Mouse (Mus musculus): Measurements from ENCODE around the gene Tbpl1. TPM values are rescaled to one million over a fixed set of nuclear protein-coding genes. Genes with fewer than 3 reads are reported as not detected.

The Tbpl1 gene
- 17.4 and 20.8 TPM in 2 replicates for polyA plus RNA-seq (2015; fragmentation: Nextera tagmentation; extraction: Ambion mirVana)

DNA sequence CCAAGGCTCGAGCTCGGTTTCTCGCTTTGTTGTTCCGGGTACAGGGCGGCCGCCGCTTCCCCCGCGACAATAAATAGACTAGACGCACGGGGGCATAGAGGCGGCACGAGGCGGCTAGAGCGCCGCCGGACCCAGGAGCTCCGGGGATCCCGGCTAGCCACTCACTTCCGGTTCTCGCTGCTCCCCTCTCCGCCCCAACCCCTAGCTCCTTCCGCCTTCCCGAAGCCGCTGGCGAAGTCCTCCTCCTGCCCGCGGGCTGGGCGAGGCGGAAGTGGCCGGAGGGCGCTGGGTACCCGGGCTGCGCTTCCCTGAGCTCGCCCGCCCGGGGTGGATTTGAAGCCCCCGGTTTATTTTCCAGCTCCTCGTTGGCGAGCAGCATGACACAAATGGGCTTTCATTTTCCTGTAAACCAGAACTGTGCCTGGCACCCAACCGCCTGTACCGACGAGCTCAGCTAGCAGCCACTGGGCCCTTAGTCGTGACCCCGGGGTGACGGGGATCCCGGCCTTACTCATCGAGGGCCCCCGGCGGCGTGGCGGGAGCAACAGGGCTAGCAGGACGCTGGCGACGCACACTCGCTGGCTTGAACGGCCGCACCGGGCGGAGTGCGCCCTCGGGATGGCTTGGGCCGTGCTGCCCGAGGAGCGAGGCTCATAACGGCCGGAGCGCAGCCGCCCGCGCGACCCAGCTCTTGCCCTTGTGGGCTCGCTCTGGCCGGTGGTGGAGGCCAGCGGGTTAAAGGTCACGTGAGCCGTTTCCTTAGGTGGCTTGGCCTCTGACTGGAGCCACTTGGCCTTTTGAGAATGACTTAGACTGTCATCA is at the start of gene Tbpl1:
Gene Tbpl1, minus strand, starts transcription at position 667 of the 822 bp plus-strand sequence.
- H3K4me3 ChIP-seq (replicated peaks): peak within 1 kb of the TSS; percentile 95
- ATAC-seq (ENCODE audit: insufficient read depth): peak; percentile 98
- H3K4me1 ChIP-seq (replicated peaks): peaks cover 41% of the 10 kb centered on the region
- under 1% methylated on average over 77 of the region's 77 CpGs for WGBS (ENCODE audit: insufficient replicate concordance)
- peak within 1 kb of the TSS; percentile 91 for H3K4me2 ChIP-seq
- H3K9ac ChIP-seq: peak within 1 kb of the TSS; percentile 90
- no peaks in the 10 kb centered on the region for H3K27me3 ChIP-seq
- no peaks in the 10 kb centered on the region for H3K36me3 ChIP-seq (replicated peaks)
- peak within 1 kb of the TSS; percentile 90 for H3K27ac ChIP-seq (replicated peaks)
- no peaks in the 10 kb centered on the region for H3K9me3 ChIP-seq (replicated peaks)

GRCm38 (mm10) chr10:22781466-22781865 is 49.7 kb upstream of the Tbpl1 start:
- H3K27ac ChIP-seq (replicated peaks): no peak overlapping the region
- no peaks in the 10 kb centered on the region for H3K36me3 ChIP-seq (replicated peaks)
- H3K4me3 ChIP-seq (replicated peaks): no peak overlapping the region
- H3K4me1 ChIP-seq (replicated peaks): no peaks in the 10 kb centered on the region
- ATAC-seq (ENCODE audit: insufficient read depth): no peak
- no peak overlapping the region for H3K4me2 ChIP-seq
- no peaks in the 10 kb centered on the region for H3K27me3 ChIP-seq
- H3K9ac ChIP-seq: no peak overlapping the region
- 23% methylated on average over 4 of the region's 4 CpGs for WGBS (ENCODE audit: insufficient replicate concordance)
- H3K9me3 ChIP-seq (replicated peaks): no peaks in the 10 kb centered on the region

- no peak overlapping the region for H3K4me3 ChIP-seq (replicated peaks)
- no peak for ATAC-seq (ENCODE audit: insufficient read depth)
- WGBS (ENCODE audit: insufficient replicate concordance): 11% methylated on average over 5 of the region's 5 CpGs
Observed at GRCm38 (mm10) chr10:22777939-22778338, 46.2 kb upstream of the Tbpl1 start.

DNA sequence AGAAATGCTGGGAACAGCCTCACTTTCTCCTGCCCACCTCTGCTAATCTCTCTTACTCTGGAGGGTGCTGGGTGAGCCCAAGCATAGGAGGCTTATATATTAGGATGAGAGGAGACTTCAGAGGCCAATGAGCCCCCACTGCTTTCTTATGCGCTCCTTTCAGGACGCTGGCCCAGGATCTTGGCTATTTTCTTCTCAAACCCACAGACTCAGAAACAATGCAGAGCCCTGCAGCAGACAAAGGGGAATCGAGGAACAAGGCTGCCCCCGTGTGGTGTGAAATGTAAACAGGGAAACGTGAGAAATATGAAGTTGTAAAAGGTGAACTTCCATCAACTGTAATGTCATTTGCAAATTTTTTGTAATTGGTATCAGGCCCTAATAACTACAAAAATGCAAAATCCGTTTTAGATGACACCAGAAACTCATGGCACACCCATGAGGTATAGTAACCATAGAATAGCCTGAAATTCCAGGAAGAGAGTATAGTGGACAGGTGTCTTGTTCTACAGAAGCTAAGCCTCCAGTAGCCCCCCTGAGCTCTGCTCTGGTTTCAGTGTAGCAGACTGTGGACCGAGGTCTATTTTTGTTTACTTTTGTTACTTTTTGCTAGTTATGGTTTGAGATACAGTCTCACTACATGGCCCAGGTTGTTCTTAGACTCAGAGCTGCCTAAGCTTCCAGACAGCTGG is 44.4 kb upstream of the Tbpl1 start:
- H3K4me1 ChIP-seq (replicated peaks): no peaks in the 10 kb centered on the region
- no peak overlapping the region for H3K27ac ChIP-seq (replicated peaks)
- WGBS (ENCODE audit: insufficient replicate concordance): 11% methylated on average over 7 of the region's 7 CpGs
- no peak for ATAC-seq (ENCODE audit: insufficient read depth)
- H3K4me2 ChIP-seq: no peak overlapping the region
- no peaks in the 10 kb centered on the region for H3K27me3 ChIP-seq
- H3K9me3 ChIP-seq (replicated peaks): no peaks in the 10 kb centered on the region
- no peaks in the 10 kb centered on the region for H3K36me3 ChIP-seq (replicated peaks)
- H3K4me3 ChIP-seq (replicated peaks): no peak overlapping the region
- no peak overlapping the region for H3K9ac ChIP-seq

More at GRCm38 (mm10) chr10:22777939-22778338, 46.2 kb upstream of the Tbpl1 start:
- Histone ChIP-seq H3K4me2 (no peak overlapping the region), H3K4me1 (replicated peaks) (no peaks in the 10 kb centered on the region), H3K27me3 (no peaks in the 10 kb centered on the region), H3K9me3 (replicated peaks) (no peaks in the 10 kb centered on the region), H3K9ac (no peak overlapping the region), H3K36me3 (replicated peaks) (no peaks in the 10 kb centered on the region), H3K27ac (replicated peaks) (no peak overlapping the region)

DNA sequence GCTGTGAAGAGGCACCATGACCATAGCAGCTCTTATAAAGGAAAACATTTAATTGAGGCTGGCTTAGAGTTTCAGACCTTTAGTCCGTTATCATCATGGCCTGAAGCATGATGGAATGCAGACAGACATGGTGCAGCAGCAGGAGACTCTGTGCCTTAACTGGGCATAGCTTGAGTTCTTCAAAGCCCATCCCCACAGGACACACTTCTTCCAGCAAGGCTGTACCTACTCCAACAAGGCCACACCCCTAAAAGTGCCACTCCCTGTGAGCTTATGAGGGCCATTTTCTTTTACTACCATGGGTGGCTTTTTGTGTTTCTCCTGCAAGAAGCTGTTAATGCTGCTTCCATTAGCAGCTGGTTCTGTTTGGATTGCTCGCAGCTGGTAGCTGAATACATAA is 43.7 kb upstream of the Tbpl1 start:
- Histone ChIP-seq H3K27me3 (no peaks in the 10 kb centered on the region), H3K27ac (replicated peaks) (no peak overlapping the region), H3K9ac (no peak overlapping the region), H3K4me1 (replicated peaks) (no peaks in the 10 kb centered on the region), H3K4me2 (no peak overlapping the region), H3K36me3 (replicated peaks) (no peaks in the 10 kb centered on the region), H3K9me3 (replicated peaks) (no peaks in the 10 kb centered on the region), H3K4me3 (replicated peaks) (no peak overlapping the region)
- WGBS (ENCODE audit: insufficient replicate concordance): 65% methylated on average over 2 of the region's 2 CpGs
- ATAC-seq (ENCODE audit: insufficient read depth): no peak

DNA sequence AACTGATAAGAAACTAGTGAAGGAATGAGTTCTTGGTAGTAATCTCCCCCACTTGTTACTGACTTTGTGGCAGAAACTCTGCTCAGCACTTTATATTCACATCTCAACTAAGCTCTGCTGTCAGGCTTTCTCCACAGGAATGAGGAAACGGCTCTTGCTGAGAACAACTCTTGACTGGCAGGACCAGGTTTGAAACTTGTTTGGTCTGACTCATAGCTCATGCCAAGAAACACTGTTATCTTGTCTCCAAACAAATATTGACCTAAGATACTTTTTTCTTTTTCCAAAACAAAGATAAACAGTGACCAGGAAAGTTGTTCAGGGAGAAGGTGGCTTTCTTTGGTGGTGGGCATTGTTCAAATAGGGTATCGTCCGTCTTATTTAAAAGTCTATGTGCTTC is 42.9 kb upstream of the Tbpl1 start:
- Histone ChIP-seq H3K27ac (replicated peaks) (no peak overlapping the region), H3K4me2 (no peak overlapping the region), H3K4me1 (replicated peaks) (no peaks in the 10 kb centered on the region), H3K9ac (no peak overlapping the region), H3K4me3 (replicated peaks) (no peak overlapping the region), H3K27me3 (no peaks in the 10 kb centered on the region), H3K36me3 (replicated peaks) (no peaks in the 10 kb centered on the region), H3K9me3 (replicated peaks) (no peaks in the 10 kb centered on the region)
- ATAC-seq (ENCODE audit: insufficient read depth): no peak
- 65% methylated on average over 3 of the region's 3 CpGs for WGBS (ENCODE audit: insufficient replicate concordance)

GRCm38 (mm10) chr10:22754240-22754639 is 22.5 kb upstream of the Tbpl1 start:
- 63% methylated on average over 1 of the region's 1 CpGs for WGBS (ENCODE audit: insufficient replicate concordance)
- Histone ChIP-seq H3K36me3 (replicated peaks) (no peaks in the 10 kb centered on the region), H3K4me1 (replicated peaks) (no peaks in the 10 kb centered on the region), H3K27me3 (no peaks in the 10 kb centered on the region), H3K9ac (no peak overlapping the region), H3K4me3 (replicated peaks) (no peak overlapping the region), H3K9me3 (replicated peaks) (no peaks in the 10 kb centered on the region), H3K27ac (replicated peaks) (no peak overlapping the region), H3K4me2 (no peak overlapping the region)
- no peak for ATAC-seq (ENCODE audit: insufficient read depth)

- no peaks in the 10 kb centered on the region for H3K9me3 ChIP-seq (replicated peaks)
- no peak overlapping the region for H3K9ac ChIP-seq
- no peak overlapping the region for H3K4me2 ChIP-seq
- no peaks in the 10 kb centered on the region for H3K27me3 ChIP-seq
- WGBS (ENCODE audit: insufficient replicate concordance): 17% methylated on average over 5 of the region's 5 CpGs
- H3K4me3 ChIP-seq (replicated peaks): no peak overlapping the region
- H3K4me1 ChIP-seq (replicated peaks): no peaks in the 10 kb centered on the region
- no peak for ATAC-seq (ENCODE audit: insufficient read depth)
- no peak overlapping the region for H3K27ac ChIP-seq (replicated peaks)
- no peaks in the 10 kb centered on the region for H3K36me3 ChIP-seq (replicated peaks)
Observed at GRCm38 (mm10) chr10:22751175-22751682, 19.5 kb upstream of the Tbpl1 start.

GRCm38 (mm10) chr10:22746334-22747322 is 14.9 kb upstream of the Tbpl1 start:
- no peaks in the 10 kb centered on the region for H3K36me3 ChIP-seq (replicated peaks)
- no peak overlapping the region for H3K4me2 ChIP-seq
- H3K9ac ChIP-seq: no peak overlapping the region
- ATAC-seq (ENCODE audit: insufficient read depth): no peak
- H3K27me3 ChIP-seq: no peaks in the 10 kb centered on the region
- no peak overlapping the region for H3K4me3 ChIP-seq (replicated peaks)
- no peaks in the 10 kb centered on the region for H3K4me1 ChIP-seq (replicated peaks)
- WGBS (ENCODE audit: insufficient replicate concordance): 56% methylated on average over 13 of the region's 13 CpGs
- H3K27ac ChIP-seq (replicated peaks): no peak overlapping the region
- no peaks in the 10 kb centered on the region for H3K9me3 ChIP-seq (replicated peaks)

GRCm38 (mm10) chr10:22745922-22746321 is 14.2 kb upstream of the Tbpl1 start:
- no peak for ATAC-seq (ENCODE audit: insufficient read depth)
- no peak overlapping the region for H3K27ac ChIP-seq (replicated peaks)
- no peaks in the 10 kb centered on the region for H3K9me3 ChIP-seq (replicated peaks)
- no peaks in the 10 kb centered on the region for H3K36me3 ChIP-seq (replicated peaks)
- no peak overlapping the region for H3K4me3 ChIP-seq (replicated peaks)
- H3K4me2 ChIP-seq: no peak overlapping the region
- no peaks in the 10 kb centered on the region for H3K4me1 ChIP-seq (replicated peaks)
- H3K27me3 ChIP-seq: no peaks in the 10 kb centered on the region
- 55% methylated on average over 7 of the region's 7 CpGs for WGBS (ENCODE audit: insufficient replicate concordance)
- H3K9ac ChIP-seq: no peak overlapping the region
